Mouse (Mus musculus) frontal cortex, adult 2 months (tissue): ENCODE measurements around the gene 9430038I01Rik. TPM values are rescaled to one million over a fixed set of nuclear protein-coding genes. Genes with fewer than 3 reads are reported as not detected.

Source experiments
- DNase-seq, 2 experiments: peaks; one replicate each; pipeline ENCODE4 v3.0.0; 2022; ENCODE audit warnings: low spot score in 1 of 2; ENCODE audit errors: extremely low spot score in 1 of 2
- polyA plus RNA-seq: library from polyadenylated mRNA; depleted of rRNA; stranded (reverse); fragments of >200 nt; gene quantifications from 2 replicates; pipeline ENCODE4 v1.2.3, GENCODE M21; 2012; rRNA removed

9430038I01Rik gene
- polyA plus RNA-seq, 1 experiment, result 5.1 TPM

DNA sequence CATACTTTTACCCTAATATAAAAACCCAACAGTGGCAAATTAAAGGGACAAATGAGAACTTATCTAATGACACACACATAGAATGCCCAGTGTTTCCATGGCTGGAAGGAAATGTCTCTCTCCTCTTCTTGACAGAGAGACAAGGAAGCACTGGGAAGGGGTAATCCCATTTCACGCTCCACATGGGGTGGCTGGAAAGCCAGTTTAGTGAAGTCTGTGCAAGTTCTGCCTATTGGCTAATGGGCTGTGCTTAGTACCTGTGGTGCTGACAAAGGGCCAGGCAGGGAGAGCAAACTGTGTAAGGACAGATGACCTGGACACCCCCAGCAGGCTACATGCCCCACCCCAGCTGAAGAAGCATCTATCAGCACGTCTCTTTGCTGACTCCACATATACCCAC, 40.4 kb downstream of the 9430038I01Rik start:
- no peak for DNase-seq

DNA sequence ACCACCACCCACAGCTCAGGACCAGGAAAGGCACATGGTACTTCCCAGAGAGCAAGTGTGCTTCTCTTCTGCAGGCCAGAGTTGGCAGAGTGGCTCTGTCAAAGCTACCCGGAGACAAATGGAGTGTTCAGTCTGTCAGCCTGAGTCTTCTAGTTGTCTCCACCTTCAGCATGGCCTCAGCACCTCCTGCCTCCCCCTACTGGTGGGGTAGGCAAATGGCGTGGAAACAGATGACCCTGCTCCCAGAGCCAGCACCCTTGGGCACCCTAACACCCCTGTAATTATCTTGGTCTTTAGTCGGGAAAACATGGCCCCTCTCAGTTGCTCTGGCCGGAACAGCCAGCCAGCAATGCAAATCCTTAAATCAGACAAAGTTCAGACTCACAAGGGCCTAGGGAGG, 43.8 kb downstream of the 9430038I01Rik start:
- no peak for DNase-seq

DNA sequence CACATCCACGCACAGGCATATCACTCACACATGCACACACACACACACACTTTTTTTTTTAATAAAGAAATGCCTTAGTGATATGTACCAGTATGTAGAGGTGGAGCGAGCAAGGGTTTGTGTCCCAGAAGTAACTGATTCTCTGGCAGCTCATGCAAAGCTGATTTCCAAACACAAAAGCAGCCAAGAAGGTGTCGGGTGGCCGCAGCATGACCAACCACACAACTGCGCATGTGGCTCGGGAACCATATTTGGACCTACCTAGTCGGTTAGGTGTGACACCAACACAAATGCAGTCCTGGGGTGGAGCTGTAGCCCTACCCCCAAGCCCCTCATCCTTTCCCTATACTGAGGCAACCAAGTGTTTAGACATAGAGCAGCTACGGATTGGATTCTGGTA, 45.5 kb downstream of the 9430038I01Rik start:
- DNase-seq, result no peak

DNA sequence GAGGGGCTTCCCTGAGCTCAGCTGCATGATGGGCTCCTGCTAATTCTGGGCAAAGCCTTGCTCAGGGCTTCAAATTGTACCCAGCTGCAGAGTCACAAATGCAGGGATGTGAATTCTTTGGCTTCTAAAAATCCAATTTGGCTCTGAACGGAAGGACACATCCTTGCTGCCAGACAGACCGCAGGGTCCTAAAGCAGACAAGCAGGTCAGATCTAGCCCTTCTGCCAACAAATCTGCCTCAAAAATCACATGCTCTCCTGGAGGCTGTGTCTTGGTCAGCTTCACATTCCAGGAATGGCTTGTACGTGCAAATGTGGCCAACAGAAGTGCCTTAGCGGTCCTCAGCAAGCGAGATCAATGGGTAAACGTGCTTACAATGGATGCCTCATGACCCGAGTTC, 46.0 kb downstream of the 9430038I01Rik start:
- DNase-seq, result no peak

DNA sequence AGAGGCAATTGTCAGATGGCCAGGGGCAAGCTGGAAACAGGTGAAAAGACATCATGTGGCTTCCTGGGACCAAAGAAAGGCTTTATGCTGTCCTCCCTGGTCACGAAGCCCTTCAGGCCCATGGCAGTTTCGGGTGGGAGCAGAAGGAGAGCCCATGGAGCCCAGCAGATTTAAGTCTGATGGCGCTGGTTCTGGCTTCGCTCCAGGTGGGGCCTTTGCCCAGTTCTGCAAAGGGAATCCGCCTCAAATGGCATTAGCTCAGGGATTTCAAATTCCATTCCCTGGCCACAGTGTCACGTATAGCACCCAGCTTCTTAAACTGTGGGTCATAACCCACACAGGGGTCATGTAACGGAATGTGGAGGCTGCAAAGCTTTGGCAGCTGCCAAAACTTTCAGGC, 63.7 kb downstream of the 9430038I01Rik start:
- DNase-seq, result no peak

DNA sequence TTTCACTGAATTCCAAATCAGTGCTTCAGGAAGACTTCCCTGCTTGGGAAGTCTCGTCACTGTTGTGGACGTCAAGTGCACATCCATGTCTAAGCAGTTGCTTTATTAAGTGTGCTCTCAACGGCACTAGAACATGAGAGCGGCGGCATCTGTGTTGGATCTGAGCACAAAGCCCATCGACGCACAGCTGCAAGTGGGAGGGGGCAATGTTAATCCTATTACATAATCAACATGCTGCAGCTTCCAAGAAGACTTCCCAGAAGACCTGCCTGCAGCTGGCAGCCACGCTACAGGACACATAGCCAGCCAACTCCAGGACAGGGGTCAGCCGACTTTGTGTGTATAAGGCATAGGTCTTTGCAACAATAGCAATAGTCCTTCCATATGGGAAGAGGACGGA, 64.5 kb downstream of the 9430038I01Rik start:
- DNase-seq, result no peak

DNA sequence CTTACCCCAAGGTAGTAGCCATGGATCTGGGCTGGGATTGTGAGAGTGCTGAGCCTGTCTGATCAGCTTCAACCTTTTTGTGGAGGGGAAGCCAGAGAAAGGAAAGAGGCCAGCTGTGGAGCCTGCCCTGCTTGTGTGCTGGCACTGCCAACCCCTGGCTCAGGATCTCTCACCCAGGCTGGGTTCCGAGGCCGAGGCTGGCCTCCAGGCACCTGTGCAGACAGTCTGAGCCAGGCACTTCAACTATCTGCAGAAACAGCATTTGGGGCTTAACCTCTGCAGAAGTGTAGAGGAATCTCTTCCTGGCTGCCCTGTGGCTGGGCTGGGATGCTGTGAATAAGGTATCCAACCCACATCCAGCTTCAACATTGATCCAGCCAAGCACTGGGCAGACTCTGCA, 76.6 kb downstream of the 9430038I01Rik start:
- no peak for DNase-seq

Other genes with a start within 250 kb of the 9430038I01Rik start
- 1.1 TPM in 2 replicates for gene Ebf3, start 96.3 kb downstream of the 9430038I01Rik start, polyA plus RNA-seq
- gene Glrx3, start 26.9 kb upstream of the 9430038I01Rik start, polyA plus RNA-seq, result 97.8 and 97.9 TPM in 2 replicates